Mouse (Mus musculus) cerebellum, adult 9-11 months (tissue): Measurements from ENCODE around the gene Tnfaip8l3.
"Not testable (repeated sequence)": the region's sequence is repeated elsewhere in the genome, so short reads cannot be mapped to it uniquely, and the experiment has no call there.

ENCODE experiments used
- DNase-seq: peaks from one replicate; pipeline ENCODE4 v3.0.0; 2022

The Tnfaip8l3 gene

GRCm38 (mm10) chr9:54068032-54068649 is at the start of gene Tnfaip8l3:
TSS of gene Tnfaip8l3 (minus strand) at chr9:54068388.
- DNase-seq, result no peak

GRCm38 (mm10) chr9:54112726-54113125 is 44.5 kb upstream of the Tnfaip8l3 start:
- no peak for DNase-seq

DNA sequence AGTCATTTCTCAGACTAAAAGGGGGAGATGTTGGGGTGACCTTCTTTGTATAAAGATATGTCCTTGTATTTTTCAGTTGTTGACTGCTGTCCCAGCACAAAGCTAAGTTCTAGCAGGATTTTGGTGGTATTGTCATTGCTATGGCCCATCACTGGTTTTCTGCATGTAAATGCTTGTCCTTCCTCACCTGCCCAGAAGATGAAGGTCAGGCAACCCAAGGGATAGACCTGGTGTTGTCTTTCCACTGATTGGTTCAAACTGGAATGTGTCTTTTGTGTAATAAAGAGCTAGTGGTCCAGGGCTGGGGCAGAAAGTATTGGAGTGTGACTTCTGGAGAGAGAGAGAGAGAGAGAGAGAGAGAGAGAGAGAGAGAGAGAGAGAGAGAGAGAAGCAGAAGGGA is 30.4 kb upstream of the Tnfaip8l3 start:
- no peak for DNase-seq

DNA sequence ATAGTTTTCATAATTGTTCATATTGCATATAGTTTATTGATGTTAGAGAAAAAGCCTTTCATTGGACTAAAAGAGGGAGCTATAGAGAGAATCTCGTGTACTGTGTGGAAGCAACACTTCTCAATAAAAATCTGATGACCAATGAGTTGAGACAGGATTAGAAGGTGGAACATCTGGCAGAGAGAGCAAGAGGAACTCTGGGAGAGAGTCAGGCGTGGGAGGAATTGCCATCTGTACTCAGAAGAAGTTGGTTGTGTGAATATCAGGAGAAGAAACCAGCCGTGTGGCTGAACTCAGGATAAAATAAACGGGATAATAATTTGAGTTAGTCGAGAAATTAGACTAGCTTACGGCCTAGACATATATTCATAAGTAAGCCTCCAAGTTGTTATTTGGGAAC is 28.9 kb upstream of the Tnfaip8l3 start:
- no peak for DNase-seq

- DNase-seq, result no peak
Measured at GRCm38 (mm10) chr9:54084245-54084644, 16.1 kb upstream of the Tnfaip8l3 start.

GRCm38 (mm10) chr9:54077740-54078139 is 9.6 kb upstream of the Tnfaip8l3 start:
- no peak for DNase-seq

DNA sequence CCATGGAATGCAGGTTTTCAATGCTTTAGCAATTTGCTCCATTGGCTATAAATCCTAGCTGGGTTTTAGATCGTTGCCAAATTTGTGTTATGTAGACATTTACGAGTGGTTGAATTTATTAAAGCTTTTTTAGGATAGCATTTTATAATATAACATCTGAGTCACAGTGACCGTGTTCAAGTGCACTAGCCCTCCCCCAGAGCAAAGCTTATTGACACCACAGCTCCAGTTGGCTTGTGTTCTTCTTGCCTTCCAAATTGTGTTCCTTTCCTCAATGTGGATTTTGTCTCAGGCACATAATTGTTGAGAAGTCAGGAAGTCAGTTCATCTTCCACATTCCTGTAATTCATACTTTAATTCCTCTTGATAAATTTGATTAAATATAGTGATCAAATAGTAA is 6.7 kb upstream of the Tnfaip8l3 start:
- DNase-seq, result no peak

DNA sequence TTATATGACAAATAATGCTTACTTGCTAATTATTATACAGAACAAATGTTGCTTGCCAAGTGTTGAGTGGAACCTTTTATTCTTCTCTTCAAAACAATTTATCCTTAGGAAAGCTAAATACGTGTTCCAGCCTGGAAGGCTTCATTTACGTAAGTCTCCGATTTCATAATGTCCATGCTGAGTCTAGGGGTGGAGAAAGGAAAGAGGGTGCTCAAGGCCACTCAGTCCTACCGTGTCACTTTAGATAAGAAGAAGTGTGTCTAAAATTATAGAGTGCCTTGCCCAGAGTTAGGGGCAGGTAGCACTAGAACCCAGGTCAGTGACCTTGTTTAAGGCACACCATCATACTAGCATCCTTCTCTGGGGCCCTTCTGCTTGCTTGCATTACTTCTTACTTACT is 5.5 kb upstream of the Tnfaip8l3 start:
- DNase-seq, result no peak

- no peak for DNase-seq
Measured at GRCm38 (mm10) chr9:54071474-54072095, 3.4 kb upstream of the Tnfaip8l3 start.

GRCm38 (mm10) chr9:54069204-54069603 is 1.0 kb upstream of the Tnfaip8l3 start:
- DNase-seq, result no peak

DNA sequence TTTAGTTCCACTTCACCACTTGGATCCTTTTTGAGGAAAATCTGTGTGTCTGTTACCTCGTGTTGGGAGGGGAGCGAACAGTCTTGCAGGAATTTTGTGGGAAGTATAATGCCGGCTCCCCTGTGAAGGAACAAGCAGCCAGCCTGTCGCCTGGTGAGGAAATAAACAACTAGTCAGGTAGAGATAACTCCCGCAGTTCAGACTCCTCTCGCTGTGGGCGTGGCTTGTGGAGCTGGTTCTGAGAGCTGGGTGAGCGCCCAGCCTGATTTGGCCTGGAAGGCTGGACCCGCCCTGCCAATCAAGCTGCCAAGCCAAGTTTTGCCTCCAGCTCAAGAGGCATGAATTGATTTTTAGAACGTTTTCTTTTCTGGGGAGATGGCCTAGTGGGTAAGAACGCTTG is 589 bp upstream of the Tnfaip8l3 start:
- DNase-seq, result peak; percentile 40

DNA sequence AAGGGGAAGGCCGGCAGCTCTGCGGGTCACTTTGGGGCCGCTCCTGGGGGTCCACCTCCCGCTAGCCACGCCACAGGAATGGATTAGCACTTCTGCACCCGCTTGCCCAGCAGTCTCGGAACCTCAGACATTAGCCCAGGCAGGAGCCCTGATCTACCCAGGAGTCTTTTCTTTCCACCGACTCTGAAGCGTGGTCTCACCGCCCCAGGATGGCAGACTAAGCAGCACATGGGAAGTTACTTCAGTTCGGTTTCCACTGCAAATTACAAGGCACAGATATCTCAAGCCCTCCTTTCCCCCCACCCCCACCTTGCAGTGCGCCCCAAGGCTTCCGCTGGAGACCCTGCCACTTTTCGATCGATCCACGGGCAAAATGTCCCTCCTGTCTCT is 551 bp downstream of the Tnfaip8l3 start:
- no peak for DNase-seq

- no peak for DNase-seq
Measured at GRCm38 (mm10) chr9:54064836-54065235, 3.4 kb downstream of the Tnfaip8l3 start.

DNA sequence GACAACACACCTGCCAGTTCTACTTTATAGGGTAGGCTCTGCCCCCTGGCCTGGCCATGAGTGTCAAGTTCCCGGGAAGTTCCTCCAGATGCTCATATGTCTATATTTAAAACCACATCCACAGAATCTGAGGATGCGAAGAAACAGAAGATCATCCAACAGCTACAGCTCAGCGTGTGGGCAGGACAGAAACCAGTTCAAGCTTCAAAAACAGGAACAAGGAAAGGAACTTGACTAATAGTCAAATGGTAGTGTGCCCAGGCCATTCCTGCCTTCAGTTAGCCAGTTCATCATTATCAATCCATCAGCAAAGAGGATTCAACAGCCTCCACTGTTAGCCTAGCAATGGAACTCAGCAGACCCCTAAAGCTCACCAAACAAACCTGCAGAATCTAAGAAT is 4.5 kb downstream of the Tnfaip8l3 start:
- no peak for DNase-seq

DNA sequence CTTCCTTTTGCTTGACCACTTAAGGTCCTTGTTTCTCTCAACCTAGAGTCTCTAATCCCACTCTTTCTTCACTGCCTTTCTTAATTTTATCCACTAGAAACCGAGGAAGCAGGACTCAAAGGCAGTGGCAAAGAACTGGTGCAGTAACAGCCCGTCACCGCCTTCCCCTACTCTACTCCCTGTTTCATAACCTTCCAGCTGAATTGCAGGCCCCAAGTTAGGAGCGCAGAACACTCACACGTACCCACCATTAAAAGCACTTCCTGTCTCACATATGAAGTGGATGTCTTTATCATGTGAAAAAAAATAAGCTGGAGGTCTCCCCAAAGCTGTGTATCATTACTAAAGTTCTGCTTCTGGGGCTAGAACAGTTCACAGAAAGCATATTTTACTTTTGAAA is 6.5 kb downstream of the Tnfaip8l3 start:
- DNase-seq, result no peak

DNA sequence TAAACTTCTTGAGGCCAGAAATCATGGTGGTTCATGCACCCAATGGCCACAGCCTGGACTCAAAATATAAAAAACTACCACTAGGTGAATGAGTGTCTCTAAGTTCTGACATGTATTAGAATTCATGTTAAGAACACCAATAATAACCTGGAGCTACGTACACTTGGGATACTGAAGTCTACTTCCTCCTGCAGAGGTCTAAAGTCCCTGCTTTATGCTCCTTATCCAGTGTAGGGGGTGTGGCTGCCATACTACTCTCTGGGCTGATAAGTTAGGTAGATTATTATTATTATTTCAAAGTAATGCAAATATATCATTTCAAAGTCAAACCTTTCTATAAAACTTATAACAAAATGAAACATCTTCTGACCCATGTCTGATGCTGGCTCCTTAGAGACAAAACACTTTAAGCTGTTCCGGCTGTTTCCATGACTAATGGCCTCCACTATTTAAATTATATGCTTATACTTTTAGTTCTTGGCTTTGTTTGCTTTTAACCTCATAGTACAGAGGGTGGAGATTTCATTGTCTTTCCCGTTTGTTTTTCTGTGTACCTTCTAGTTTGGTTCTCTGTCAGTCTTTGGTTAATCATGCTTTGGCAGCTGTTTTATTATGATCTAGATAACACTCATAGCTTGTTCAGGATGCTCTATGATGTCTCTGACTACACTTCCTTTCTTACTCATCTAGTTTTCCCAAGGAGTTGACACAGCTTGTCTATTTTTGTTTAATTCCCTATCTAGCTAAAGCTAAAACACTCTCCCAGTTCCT is 16.7 kb downstream of the Tnfaip8l3 start:
- DNase-seq, result no peak

DNA sequence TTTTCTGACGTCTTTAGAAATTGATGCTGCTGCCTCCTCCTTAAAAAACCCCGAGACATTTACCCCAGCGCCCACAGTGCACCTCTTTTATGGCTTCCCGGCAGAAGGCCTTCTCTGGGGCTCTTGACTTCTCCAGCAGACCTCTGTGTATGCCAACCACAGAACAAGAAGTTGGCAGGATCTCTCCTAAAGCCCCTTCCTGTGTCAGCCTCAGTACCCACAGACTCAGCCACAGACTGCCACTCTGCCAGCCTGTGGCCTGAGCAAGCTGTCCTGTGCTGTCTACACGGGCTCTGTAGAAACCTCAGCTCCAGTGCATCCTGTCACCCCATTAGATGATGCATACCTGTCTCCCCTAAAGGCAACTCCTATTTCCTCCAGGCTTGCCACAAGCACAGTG is 19.2 kb downstream of the Tnfaip8l3 start:
- no peak for DNase-seq

DNA sequence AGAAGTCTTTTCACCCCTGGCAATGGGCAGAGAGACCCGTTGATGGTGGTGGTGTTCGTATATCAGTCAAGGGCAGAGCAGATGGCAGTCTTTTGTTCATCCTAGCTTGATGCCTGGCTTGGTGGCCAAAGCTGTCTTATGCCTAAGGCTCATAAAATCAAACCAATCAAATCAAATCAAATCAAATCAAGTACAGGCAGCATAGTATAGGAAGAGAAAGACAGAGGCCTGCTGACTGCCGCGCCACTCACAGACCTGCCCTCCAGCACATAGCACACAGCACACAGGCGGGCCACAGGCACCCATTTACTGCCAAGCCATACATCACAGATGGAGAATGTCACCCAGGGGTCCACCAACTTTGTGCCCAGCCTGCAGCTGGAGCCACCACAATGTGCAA is 25.1 kb downstream of the Tnfaip8l3 start:
- no peak for DNase-seq

GRCm38 (mm10) chr9:54037717-54038116 is 30.5 kb downstream of the Tnfaip8l3 start:
- DNase-seq, result no peak

- DNase-seq, result no peak
Measured at GRCm38 (mm10) chr9:54034691-54035090, 33.5 kb downstream of the Tnfaip8l3 start.

DNA sequence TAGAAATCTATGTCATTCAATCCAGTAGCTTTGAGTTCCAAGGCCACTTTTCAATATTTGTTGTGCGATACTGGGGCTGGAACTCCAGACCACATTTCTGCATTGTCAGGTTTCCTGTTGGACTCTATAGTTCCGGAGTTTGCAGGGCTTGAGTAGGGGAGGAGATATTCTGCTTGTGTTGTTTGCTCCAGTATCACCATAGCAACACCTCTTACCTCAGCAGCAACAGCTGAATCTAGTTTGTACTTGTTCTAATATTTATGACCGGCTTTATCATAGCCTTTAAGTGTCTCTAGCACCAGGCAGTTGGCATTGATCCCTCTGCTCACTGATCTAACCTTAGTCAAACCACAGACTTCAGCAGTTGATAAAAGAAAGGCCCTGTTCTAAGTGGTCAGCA is 45.4 kb downstream of the Tnfaip8l3 start:
- DNase-seq, result no peak

- DNase-seq, result no peak
Measured at GRCm38 (mm10) chr9:53994528-53994927, 73.7 kb downstream of the Tnfaip8l3 start.

- not testable (repeated sequence) for DNase-seq
Measured at GRCm38 (mm10) chr9:53992567-53992966, 75.6 kb downstream of the Tnfaip8l3 start.

- DNase-seq, result no peak
Measured at GRCm38 (mm10) chr9:53990921-53991320, 77.3 kb downstream of the Tnfaip8l3 start.
